Mouse (Mus musculus) lung, postnatal 36 days (tissue): ENCODE results near the gene Rab28.

ENCODE experiments used
- DNase-seq: peaks from one replicate; pipeline ENCODE4 v3.0.0; 2022; ENCODE audit warnings: mixed read lengths

Gene Rab28

DNA sequence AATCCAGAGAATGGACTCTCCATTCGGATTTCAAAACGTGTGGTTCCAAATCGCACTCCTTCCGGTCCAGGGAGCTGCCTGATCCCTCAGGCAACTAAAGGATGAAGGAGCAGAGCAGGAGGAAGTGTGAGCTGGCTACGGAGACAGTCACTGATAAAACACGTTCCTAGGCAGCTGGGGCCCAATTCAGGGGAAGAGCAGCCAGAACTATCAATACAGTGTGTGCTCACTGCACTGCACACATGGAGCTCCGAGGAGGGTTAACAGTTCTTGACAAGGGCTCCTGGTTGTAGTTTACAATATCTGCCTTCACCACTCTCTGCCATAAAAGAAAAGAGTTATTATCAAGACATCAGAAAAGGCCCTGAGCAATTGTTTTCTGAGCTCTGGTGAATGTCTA is 82.4 kb downstream of the Rab28 start:
- DNase-seq = no peak

DNA sequence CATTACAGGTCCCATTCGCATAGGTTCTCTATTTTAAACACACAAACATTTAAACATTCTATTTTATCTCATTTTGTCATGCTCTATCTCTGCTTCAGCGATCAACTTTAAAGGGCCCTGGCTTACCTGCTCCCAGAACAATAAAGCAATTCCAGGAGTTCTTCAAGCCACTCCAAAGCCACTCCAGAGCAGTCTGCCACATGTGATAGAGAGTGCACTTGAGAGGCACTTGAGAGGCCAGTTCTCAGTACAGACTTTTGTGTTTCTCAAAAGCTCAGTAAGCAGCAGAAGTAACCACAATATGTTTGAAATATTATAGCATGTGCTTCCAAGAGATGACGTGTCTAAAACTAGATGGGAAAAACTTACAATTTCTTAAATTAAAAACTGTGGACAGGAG is 86.2 kb downstream of the Rab28 start:
- peak; percentile 85 for DNase-seq

DNA sequence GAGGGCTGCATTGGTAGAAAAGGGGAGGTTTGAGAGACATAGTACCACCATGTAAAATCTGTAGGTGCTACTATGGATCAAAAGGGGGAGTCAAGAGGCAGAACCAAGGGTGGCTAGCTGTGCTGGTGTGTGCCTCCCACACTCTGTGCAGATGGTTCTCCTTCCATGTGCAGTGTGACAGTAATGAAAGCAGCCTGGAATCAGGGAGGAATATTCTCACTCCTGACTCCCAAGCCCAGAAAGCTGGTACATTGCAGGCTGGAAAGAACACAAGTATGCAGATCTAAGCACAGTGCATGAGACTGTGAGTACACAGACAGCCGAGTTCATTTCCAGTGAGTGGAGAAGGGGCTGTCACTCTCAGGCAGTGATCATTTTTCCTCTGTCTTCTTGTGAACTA is 89.0 kb downstream of the Rab28 start:
- no peak for DNase-seq

GRCm38 (mm10) chr5:41610447-41611030 is 97.4 kb downstream of the Rab28 start:
- no peak for DNase-seq

GRCm38 (mm10) chr5:41596242-41597117 is 111.5 kb downstream of the Rab28 start:
- no peak for DNase-seq

- no peak for DNase-seq
These were observed 112.8 kb downstream of the Rab28 start for GRCm38 (mm10) chr5:41595199-41595598.

- no peak for DNase-seq
These were observed 129.9 kb downstream of the Rab28 start for GRCm38 (mm10) chr5:41578051-41578450.
